Mouse (Mus musculus): ENCODE measurements around the gene Ptprm. TPM values are rescaled to one million over a fixed set of nuclear protein-coding genes. Genes with fewer than 3 reads are reported as not detected.

The Ptprm gene
- total RNA-seq, 2 experiments from 2014 or later: 20.0 to 24.5 TPM

DNA sequence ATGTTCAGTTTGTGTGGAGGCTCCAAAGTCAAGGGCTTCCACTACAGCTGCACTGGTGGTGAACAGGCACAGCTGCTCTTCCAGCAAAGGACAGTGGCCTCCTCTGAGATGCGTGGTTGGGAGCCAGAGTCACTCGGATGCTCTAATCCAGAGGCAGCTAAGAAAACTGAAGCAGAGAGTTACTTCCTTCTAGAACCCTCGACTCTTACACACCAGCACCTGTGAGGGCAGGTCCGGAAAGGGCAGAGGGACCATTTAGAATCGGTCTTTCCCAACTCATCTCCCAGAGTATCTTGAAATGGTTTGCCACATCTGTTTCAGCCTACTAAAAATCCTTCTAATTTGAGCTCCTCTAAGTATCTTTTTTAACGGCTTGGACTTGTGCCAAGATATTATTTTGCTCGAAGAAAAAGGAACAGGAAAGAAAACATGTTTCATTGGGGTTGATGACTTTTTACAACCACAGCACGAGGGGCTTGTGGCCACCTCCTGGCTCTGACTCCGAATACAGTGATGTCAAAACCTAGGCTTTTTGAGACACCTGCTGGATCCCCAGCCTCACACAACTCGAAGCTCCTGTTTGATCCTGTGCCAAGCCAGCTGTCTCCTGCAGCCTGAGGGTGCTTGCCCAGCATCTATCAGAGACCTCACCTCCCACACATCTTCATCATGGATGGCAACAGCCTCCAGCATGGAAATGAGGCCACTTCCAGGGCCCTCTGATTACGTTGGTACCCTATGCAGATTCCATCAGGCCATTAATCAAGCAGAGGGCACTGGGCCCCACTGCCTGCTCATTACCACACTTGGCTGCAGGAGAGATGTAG is 652.7 kb downstream of the Ptprm start:
- DNase-seq (ENCODE audit: extremely low spot score in 1 of 2, low spot score in 1 of 2): no peak

DNA sequence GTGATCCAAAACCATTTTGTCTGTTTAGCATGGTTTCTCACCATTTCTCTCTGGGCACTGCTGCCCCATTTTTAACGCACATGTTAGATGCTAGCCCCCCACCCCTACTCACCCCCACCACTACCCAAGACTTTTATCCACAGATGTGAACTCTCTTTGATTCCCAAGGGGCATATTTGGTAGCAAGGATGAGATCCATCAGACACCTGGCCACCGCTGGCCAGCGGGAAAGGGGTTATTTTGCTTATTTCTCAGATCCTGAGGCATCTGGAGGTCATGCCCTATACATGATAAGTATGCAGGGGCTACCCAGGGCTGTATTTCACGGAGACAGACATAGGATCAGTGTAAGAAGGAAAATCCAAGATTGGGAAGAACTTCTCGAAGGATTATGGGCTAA is 654.4 kb downstream of the Ptprm start:
- DNase-seq (ENCODE audit: extremely low spot score in 1 of 2, low spot score in 1 of 2): no peak

DNA sequence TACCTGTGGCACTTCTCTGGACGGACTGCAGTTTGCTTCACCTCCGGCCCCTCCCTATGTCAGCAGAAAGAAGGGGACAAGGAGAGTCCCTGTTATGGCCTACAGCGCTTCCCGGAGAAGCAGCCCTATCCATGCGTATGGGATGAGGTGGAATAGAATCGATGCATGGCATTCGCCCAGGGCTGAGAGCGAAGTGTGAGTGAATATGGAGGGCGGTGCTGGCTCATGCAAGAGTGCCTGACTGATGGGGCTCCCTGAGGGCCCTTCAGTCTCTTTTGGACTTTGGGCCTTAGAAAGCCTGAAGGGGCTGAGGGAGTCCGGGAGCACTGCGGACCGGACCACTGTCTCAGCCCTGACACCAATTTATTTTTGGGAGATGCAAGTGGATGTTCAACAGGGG is 656.6 kb downstream of the Ptprm start:
- DNase-seq (ENCODE audit: extremely low spot score in 1 of 2, low spot score in 1 of 2): no peak

DNA sequence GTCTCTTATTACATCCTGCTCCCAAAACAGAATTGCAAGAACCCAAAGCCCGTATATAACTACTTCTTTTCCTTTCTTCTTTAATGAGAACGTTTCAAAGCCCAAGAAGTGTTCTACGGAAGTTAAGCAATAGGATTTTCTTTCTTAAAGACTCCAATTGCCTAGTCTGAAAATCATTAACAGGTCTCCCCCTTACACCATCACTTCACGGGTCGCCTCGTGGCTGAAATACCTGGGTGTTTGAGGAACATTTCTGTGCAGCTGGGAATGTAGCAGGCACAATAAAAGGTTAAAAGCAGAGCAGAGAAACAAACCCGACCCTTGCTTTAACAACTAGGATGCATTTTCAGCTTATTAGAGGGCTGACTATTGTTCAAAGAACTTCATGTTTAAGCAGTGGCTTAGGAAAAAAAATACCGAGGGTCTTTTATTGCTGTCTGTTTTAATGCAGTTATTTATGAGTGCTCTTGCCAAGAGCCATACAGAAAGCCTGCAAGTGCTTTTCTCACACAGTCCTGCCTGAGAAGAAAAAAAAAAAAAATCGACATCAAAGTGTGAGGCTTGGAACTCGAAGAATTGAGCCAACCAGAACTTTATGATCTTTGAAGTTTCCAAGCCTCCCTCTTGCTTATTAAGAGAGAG is 657.6 kb downstream of the Ptprm start:
- no peak for DNase-seq (ENCODE audit: extremely low spot score in 1 of 2, low spot score in 1 of 2)

DNA sequence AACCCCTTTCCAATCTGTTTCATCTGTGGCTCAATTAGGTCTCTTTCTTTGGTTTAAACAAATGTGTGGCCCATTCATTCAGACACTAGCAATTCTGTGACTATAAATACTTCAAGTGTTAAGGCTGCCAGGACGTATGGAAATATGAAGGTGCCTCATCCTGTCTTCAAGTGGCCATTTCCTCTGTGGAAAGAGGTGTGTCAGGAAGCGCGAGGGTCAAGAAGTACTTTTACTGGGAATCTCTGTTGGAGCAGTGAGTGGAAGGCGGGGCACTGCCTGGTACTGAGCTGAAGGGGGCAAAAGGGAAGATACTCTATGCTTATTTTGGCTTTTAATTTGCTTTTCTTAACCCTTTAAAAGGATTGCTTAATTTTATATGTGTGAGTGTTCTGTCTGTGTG is 659.9 kb downstream of the Ptprm start:
- DNase-seq (ENCODE audit: extremely low spot score in 1 of 2, low spot score in 1 of 2): no peak

DNA sequence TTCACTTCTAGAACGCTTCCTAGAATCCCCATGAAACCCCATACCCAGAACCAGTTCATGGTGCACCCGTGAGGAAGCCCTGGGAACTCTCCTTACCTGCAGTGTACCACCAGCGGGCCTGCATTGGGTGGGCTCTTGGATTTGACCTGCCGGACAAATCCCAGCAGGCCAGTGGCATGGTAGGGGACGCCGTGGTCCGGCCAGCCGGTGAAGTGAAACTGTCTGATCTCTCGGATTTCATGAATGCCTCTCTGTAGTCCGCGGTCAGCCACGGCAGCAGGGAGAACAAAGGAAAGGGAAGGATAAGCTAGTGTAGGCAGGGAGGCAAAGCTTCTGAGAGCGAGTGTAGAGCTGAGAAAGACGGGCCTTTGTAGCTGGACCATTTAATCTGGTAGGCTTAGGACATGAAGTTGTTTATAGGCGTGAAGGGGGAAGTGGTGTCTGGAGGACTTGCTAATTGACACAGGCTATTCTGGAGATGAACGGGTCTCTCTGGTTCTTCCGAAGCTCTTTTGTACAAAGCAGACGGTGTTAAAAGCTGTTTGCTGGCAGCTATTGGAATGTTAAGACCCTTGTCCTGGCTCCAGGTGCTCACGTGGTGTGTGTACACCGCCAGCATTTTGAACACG is 660.5 kb downstream of the Ptprm start:
- DNase-seq (ENCODE audit: extremely low spot score in 1 of 2, low spot score in 1 of 2): no peak

DNA sequence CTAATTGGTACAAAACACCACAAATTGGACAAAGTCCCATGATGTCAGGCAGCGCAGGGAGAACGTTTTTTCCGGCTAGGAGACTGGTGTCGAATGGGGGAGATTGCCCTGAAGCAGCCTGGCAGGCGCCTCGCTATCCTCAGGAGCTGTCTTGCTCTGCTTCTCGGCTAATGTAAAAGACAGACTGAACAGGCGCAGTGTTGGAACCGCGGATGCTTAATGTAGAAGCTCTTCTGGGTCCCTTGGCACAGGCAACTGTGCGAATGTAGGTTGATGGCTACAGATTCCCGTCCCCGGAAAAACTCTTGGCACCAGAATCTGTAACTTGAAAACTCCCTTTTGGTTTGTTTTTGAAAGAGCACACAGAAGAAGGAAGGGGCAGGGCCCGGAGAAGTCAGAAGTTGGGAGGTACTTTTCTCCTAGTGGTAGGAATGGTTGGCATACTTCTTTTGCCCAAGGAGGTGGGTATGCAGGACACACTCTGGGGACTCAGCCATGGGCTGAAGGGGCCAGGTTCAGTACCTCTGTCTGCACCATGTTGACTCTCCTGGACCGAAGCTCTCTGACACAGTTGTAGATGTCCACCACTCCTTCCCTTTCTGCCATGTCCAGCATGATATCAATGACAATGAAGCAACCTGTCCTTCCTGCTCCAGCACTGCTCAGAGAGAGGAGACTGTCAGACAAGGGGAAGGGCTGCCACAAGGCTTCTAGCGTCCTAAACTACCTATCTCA is 661.1 kb downstream of the Ptprm start:
- no peak for DNase-seq (ENCODE audit: extremely low spot score in 1 of 2, low spot score in 1 of 2)

DNA sequence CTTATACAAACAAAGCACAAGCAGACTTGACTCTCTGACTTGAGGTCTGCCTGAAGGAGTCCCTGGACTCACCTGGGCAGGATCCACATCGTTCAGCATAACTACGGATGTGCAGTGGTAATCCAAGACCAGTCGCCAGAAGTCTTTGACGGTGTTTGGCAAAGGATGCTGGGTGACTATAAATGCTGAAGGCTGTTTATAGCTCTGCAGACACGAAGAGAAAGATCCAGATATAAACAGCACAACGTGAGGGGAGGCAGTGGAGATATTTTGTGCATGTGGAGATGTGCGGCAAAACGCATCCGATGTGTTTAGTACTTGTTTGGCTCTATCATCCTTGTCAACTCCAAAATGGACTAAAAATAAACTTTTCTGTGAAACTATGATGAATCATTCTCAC is 666.1 kb downstream of the Ptprm start:
- no peak for DNase-seq (ENCODE audit: extremely low spot score in 1 of 2, low spot score in 1 of 2)

DNA sequence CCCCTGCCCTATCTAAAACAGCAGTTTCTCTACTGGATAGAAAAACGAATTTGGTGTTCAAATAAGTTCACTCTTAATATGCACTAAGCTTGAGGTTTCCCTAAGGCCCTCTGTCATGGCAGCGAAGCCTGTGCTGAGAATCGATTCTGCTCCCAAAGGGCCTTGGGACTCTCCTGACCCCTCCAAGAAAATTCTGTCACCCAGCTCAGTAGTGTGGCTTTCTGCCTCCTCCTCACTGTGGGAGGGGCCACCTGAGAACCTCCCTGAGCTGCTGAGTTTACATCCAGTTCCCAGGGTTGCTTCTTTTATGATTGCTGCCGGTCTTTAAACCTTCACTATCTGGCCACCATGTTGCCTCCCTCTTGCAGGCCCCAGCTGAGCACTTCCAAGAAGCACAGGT is 666.7 kb downstream of the Ptprm start:
- no peak for DNase-seq (ENCODE audit: extremely low spot score in 1 of 2, low spot score in 1 of 2)

DNA sequence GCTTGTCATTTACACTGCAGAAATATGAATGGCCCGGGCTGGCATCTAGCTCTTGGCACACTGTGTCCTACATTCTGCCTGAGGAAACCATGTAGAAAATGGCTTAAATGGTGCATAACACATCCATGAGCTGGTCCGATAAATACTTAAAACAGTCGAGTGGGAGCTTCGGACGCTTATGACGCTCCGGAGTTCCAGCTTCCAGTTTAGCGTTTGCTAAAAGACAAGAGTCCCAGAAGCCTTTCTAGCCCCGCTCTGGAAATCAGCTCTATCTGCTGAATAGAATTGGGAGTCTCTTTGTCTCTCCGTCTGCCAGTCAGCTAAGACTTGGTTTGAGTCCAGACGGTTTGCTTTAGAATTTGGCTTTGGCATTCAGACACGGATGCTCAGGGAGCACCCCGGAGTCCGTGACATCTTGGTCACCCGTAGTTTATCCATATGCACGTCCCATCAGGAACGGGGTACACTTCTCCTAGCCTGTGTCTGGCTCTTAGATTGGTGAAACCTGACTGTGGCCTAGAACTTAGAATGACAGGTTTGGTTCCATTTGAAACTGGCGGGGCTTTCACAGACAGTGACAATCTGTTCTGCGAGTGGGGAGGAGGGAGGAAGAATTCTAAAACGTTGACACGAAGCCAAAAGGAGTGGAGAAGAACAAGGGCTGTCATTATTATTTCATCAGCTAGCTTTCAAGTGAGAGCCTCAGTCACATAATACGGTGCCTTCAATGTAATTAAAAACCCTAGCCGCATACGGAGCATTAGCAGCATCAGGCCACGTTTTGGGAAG is 667.4 kb downstream of the Ptprm start:
- DNase-seq (ENCODE audit: extremely low spot score in 1 of 2, low spot score in 1 of 2): no peak

DNA sequence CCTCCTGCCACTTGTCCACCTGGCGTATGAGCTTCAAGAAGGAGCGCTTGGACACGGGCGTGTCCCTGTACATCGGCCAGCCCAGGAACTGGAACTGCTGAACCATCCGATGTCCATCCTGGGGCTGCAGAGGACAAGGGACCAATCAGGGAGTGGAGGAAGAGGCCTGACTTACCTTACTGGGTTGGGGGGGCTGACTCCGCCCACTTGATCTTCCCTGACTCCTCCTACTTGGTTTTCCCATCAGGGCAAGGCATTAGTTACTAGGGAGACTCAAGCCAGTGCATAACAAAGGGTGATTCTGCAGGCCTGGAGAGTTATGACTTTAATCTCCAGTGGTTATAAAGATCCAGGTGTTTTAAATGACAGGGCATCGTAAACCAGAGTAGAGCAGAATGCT is 670.8 kb downstream of the Ptprm start:
- no peak for DNase-seq (ENCODE audit: extremely low spot score in 1 of 2, low spot score in 1 of 2)

DNA sequence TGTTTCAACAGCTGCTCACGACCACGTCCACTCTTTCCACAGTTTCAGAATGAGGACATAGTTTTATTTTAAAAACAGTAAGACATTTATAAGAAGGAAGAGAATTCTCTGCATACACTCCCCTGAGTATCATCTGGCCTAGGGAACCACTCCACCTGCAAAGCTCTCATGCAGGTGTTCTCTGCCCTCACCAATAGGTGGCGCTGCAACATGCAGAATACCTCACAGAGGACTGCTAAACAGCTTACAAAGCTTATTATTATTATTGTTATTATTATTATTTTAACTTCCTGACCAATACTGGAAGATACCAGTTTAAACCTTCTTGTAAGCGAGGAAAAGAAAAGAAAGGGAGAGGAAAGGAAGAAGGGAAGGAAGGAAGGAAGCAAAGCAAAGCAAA is 673.6 kb downstream of the Ptprm start:
- peak in 1 of 2 experiments; percentile 72 for DNase-seq (ENCODE audit: extremely low spot score in 1 of 2, low spot score in 1 of 2)

DNA sequence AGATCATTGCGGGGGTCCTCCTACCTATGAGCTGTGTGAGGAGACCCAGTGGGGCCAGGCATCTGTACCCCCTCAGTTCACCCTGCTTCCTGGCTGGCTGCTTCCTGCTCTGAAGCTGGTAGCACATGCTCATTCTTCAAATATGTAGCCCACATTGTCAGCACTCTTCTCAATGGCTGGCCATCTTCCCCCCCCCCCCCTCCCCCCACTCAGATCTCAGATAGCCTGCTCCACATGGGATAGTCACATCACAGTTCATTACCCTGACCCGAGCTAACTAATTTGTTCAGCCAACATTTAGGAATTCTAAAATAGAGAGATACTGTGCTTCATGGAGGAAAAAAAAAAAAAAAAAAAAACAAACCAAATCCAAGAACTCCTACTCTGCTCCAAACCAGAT is 679.6 kb downstream of the Ptprm start:
- DNase-seq (ENCODE audit: extremely low spot score in 1 of 2, low spot score in 1 of 2): no peak

DNA sequence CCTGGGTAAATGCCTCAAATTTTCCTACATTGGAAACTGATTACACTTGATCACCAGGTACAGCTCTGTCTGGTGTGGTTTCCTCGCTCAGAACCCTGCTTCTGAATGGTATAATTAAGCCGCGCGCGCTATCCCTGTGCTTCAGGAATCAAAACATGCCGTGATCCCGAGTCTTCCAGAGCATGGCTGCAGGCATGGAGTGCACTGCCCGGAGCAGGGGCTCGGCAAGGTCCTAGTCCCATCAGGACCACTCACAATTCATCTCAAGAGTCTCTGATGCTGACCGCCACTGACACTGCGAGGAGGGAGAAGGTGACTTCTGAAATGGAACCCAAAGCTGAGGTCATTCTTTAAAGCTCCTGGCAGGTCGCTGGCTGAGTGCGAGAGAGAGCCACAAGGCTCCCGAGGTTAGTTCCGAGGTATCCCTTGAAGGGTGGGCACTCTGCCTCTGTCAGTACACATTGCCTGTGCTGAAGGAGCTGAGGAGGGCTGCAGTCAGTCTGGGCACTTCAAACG is 682.5 kb downstream of the Ptprm start:
- no peak for DNase-seq (ENCODE audit: extremely low spot score in 1 of 2, low spot score in 1 of 2)

DNA sequence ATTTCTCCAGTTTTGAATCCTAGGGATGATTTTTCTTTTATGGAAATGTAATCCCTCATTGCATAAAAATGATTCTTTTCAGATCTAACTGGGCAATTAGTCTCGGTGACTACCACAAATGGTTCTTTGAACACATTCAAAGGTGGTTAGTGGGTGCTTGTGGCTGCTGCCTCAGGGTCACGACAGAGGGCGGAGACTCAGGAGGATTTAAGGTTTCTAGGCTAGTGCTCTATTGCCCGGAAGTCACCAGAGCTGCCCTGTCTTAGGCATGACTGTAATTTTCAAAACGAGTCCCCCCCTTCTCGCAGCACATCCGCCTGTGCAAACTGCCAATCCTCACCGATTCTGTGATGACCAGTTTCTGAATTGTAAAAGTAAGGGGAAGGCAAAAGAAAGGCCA is 683.0 kb downstream of the Ptprm start:
- DNase-seq (ENCODE audit: extremely low spot score in 1 of 2, low spot score in 1 of 2): no peak

DNA sequence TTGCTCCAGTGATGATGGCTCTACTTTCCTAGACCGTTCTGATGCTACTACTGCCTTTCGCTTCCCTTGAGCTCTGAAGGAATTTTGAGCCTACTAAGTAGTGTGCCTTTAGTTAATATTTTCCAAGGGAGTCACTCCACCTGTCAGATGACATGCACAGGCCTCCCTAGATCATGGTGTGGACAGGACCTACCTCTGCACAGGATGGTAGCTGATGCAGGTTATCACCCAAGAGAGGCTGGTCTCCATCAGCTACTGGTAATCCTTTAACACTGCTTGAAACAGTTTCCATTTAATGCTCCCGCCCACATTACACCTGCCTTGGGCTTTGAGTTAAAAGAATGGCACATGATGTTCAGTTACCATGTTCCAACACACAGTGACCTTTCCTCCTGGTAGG is 688.5 kb downstream of the Ptprm start:
- no peak for DNase-seq (ENCODE audit: extremely low spot score in 1 of 2, low spot score in 1 of 2)

DNA sequence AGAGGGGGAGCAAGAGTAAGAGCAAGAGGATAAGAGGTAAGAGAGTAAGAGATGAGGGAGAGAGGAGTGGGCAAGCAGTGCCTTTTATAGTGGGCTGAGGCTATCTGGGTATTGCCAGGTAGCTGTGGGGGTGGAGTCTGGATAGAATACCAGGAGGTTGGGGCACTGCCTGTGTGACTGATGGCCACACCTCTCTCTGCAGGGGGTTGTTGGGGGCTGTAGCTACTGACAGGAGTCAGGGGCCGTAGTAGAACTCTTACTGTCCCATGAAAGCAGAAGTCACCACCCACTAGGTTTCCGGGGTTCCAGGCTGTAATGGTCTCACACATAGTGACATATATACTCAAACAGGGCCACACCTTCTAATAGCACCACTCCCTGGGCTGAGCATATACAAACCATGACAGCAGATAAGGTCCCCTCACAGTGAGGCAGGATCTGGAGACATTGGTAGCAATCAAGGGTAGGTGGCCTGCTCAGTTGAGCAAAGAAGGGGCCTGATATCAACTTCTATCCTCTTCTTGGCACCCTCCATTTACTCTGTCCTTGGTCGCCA is 689.0 kb downstream of the Ptprm start:
- no peak for DNase-seq (ENCODE audit: extremely low spot score in 1 of 2, low spot score in 1 of 2)

DNA sequence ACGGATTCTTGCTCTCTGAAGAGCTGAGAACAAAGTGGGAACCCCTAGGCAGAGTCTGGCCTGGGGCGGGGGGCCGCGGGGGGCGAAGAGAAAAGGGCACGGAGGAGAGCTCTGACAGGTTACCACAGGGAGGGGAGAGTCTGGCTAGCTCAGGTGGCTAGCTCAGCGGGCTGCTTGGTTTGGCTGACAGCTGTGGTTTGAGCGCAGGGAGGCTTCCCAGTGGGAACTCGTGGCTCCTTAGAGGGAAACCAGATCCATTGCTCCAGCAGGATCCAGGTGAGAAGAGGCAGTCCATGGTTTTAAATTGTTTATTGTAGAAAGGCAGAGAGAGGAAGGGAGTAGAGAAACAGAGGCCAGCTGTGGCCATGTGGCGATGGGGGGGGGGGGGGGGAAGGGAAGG is 689.5 kb downstream of the Ptprm start:
- no peak for DNase-seq (ENCODE audit: extremely low spot score in 1 of 2, low spot score in 1 of 2)

DNA sequence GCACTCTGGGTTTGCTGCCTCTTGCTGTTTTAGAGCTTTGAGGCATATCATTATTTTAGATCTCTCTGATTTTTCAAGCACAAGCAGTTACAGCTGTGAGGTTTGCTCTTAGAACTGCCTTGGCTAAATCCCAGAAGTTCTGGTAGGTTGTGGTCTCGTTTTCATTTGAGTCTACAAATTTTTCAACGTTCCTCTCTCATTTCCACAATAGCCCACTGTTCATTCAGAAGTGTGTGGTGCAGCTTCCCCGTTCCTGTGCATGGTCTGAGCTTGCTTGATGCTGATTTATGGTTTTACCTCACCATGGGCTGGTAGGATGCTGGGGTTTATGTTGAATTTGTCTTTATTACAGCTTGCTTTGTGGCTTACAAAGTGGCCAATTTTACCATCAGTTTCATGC is 695.0 kb downstream of the Ptprm start:
- DNase-seq (ENCODE audit: extremely low spot score in 1 of 2, low spot score in 1 of 2): no peak

All from layer of hippocampus, postnatal 25 days (tissue).